Mouse (Mus musculus) lung, embryonic 15.5 days (tissue): Measurements from ENCODE around the gene Trub1. TPM values are rescaled to one million over a fixed set of nuclear protein-coding genes. Genes with fewer than 3 reads are reported as not detected.

Experiments
- ATAC-seq: fragments of 200-750 bp; cut with Nextera tagmentation; 2 replicates; pipeline ENCODE4 v1.8.0; 2017; ENCODE audit warnings: moderate number of reproducible peaks, borderline replicate concordance; ENCODE audit not compliant: low FRiP score, low TSS enrichment; ENCODE audit errors: extremely low read depth
- H3K27ac ChIP-seq: fragments of 300-500 bp; sonication (generic); 2 replicates; pipeline ENCODE4 v1.5.1; 2015; ENCODE audit warnings: moderate library complexity, mild to moderate bottlenecking, inconsistent platforms
- H3K27me3 ChIP-seq: fragments of 300-500 bp; sonication (generic); 2 replicates; pipeline ENCODE4 v1.6.1; 2015; ENCODE audit warnings: inconsistent platforms
- H3K36me3 ChIP-seq: fragments of 300-500 bp; sonication (generic); 2 replicates; pipeline ENCODE4 v1.6.1; 2015; ENCODE audit warnings: inconsistent platforms
- H3K4me1 ChIP-seq: fragments of 300-500 bp; sonication (generic); 2 replicates; pipeline ENCODE4 v1.6.1; 2015; ENCODE audit warnings: inconsistent platforms
- H3K4me2 ChIP-seq: fragments of 300-500 bp; sonication (generic); 2 replicates; pipeline ENCODE4 v1.6.1; 2015; ENCODE audit warnings: inconsistent platforms, mild to moderate bottlenecking, moderate library complexity
- H3K4me3 ChIP-seq: fragments of 300-500 bp; sonication (generic); 2 replicates; pipeline ENCODE4 v1.5.1; 2015; ENCODE audit warnings: mild to moderate bottlenecking, inconsistent platforms
- H3K9ac ChIP-seq: fragments of 300-500 bp; sonication (generic); 2 replicates; pipeline ENCODE4 v1.6.1; 2015; ENCODE audit warnings: inconsistent platforms
- H3K9me3 ChIP-seq: fragments of 300-500 bp; sonication (generic); 2 replicates; pipeline ENCODE4 v1.6.1; 2016; ENCODE audit warnings: inconsistent platforms
- WGBS: fragments of 180-500 bp; shearing (Covaris S2); methylation state at CpG from one replicate; pipeline ENCODE4 v1.1.7; 2015; 5-methylcytosine and 5-hydroxymethylcytosine counted together
- polyA plus RNA-seq: library from polyadenylated mRNA; unstranded; fragments of >200 nt; fragmentation: Nextera tagmentation; extraction: Ambion mirVana; gene quantifications from 2 replicates; pipeline ENCODE4 v1.2.1, GENCODE M21; 2015

Trub1 gene
- polyA plus RNA-seq = 23.7 and 24.3 TPM in 2 replicates

DNA sequence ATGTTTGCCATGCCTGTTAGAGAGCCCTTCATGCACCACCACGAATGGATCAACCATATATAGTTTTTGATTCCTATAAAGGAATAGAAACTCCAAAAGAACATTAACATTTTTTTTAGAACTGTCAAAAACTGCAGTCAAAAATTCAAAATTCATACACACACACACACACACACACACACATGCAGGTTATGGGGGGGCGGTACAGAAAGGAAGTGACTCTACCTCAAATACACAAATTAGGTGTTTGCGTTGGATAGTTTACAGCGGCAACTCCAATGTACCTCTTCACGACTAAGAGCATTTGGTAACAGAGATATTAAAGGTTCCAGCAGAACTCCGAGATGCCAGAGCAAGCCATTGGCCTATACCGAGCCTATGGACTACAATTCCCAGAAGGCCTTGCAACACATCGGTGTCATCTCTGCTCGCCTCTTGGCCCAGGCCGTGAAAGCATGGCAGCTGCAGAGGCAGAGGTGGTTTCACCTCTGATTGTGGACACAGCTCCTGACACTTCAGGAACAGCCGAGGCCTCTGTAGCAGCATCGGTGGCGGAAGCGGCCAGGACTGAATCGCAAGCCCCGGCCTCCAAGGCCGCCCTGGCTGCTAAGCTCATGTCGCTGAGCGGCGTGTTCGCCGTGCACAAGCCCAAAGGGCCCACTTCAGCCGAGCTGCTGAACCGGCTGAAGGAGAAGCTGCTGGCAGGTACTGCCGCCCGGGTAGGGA lies at the start of gene Trub1:
Gene Trub1 (plus strand): TSS at position 421 of the 726 bp plus-strand sequence.
- peak within 1 kb of the TSS; percentile 96 for H3K4me3 ChIP-seq
- no peaks in the 10 kb centered on the region for H3K9me3 ChIP-seq
- H3K4me2 ChIP-seq = peak within 1 kb of the TSS; percentile 60
- peak within 1 kb of the TSS; percentile 67 for H3K27ac ChIP-seq
- peak; percentile 95 for ATAC-seq
- peak within 1 kb of the TSS; percentile 74 for H3K9ac ChIP-seq
- 4% methylated on average over 26 of the region's 26 CpGs for WGBS
- H3K36me3 ChIP-seq = no peaks in the 10 kb centered on the region
- peaks cover 10% of the 10 kb centered on the region for H3K4me1 ChIP-seq
- H3K27me3 ChIP-seq = no peaks in the 10 kb centered on the region

DNA sequence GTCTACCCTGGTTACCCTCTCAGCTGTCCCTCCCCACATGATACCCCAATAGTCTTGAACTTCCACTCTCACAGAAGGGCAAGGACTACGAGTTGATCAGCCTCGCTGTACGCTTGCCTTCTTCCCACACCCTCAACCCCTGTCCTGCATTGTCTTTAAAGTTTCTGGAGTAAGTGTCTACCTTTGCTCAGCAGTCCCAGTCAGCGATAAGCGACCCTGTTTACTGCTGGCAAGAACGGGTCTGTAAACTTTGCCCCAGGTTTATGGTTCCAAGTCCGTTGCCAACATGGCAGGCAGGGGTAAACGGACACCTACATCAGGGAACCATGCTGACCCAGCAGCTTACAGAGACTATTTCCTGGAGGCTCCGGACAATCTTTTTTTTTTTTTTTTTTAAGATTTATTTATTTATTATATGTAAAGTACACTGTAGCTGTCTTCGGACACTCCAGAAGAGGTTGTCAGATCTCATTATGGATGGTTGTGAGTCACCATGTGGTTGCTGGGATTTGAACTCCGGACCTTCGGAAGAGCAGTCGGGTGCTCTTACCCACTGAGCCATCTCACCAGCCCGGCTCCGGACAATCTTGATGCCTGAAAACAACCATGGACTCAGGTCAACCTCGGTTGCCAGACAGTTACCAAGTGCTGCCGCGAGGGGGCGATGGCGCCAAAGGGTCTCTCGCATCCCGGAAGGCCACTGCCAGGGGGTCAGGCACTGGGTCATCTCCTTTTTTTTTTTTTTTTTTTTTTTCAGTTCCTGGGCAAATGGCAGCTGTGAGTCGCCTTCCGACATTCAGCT lies 48.8 kb upstream of the Trub1 start:
- Histone ChIP-seq H3K4me1 (peaks cover 25% of the 10 kb centered on the region), H3K4me3 (no peak overlapping the region), H3K9me3 (no peaks in the 10 kb centered on the region), H3K4me2 (peak overlapping the region; percentile 40), H3K9ac (no peak overlapping the region), H3K27me3 (no peaks in the 10 kb centered on the region), H3K27ac (no peak overlapping the region), H3K36me3 (no peaks in the 10 kb centered on the region)
- WGBS = 9% methylated on average over 24 of the region's 24 CpGs
- ATAC-seq = peak; percentile 36; the same call in 1 of the 2 replicates

DNA sequence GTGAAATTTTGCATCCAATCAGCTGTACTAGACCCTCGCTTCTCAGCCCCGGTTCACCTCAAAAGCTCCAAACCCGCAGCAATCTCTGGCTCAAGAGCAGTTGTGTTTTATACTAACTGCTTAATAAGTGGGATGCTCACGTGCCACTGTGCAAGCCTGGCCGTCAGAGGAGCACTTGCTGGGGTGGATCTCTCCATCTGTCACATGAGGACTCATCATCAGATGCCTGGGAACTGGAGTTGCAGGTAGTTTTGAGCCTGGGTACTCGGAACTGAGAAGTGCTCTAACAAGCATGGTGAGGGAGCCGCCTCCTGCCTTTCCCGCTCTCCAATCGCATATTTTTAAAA lies 48.2 kb upstream of the Trub1 start:
- no peak overlapping the region; the same call in 1 of the 2 replicates for H3K27ac ChIP-seq
- no peaks in the 10 kb centered on the region for H3K36me3 ChIP-seq
- 13% methylated on average over 9 of the region's 9 CpGs for WGBS
- peak overlapping the region; percentile 40 for H3K4me2 ChIP-seq
- no peaks in the 10 kb centered on the region for H3K9me3 ChIP-seq
- H3K4me3 ChIP-seq = no peak overlapping the region
- peaks cover 25% of the 10 kb centered on the region for H3K4me1 ChIP-seq
- H3K9ac ChIP-seq = no peak overlapping the region
- H3K27me3 ChIP-seq = no peaks in the 10 kb centered on the region
- ATAC-seq = peak; percentile 25; the same call in 1 of the 2 replicates

DNA sequence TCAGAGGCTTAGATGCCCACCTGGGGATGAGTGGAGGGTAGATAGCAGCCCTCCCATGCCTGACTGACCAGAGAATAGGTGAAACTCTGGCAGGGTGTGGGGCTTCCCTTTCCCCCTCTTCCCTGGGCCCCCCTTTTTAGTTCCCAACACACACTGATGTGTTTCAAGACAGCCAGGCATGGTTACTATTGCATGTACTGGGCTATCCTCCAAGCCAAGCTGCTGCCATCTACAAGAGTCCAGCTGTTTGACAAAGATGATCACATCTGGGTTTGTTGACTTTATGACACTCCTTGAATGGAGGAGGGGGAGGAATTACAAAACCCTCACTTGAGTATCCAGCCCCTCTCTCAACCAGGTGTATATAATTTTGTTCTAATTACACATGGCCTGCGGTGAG lies 44.8 kb upstream of the Trub1 start:
- no peaks in the 10 kb centered on the region for H3K27me3 ChIP-seq
- no peak overlapping the region for H3K4me2 ChIP-seq
- H3K4me1 ChIP-seq = peaks cover 42% of the 10 kb centered on the region
- no peaks in the 10 kb centered on the region for H3K9me3 ChIP-seq
- 81% methylated on average over 1 of the region's 1 CpGs for WGBS
- H3K27ac ChIP-seq = no peak overlapping the region
- H3K36me3 ChIP-seq = no peaks in the 10 kb centered on the region
- ATAC-seq = peak; percentile 60; the same call in 1 of the 2 replicates
- H3K4me3 ChIP-seq = no peak overlapping the region
- no peak overlapping the region for H3K9ac ChIP-seq

DNA sequence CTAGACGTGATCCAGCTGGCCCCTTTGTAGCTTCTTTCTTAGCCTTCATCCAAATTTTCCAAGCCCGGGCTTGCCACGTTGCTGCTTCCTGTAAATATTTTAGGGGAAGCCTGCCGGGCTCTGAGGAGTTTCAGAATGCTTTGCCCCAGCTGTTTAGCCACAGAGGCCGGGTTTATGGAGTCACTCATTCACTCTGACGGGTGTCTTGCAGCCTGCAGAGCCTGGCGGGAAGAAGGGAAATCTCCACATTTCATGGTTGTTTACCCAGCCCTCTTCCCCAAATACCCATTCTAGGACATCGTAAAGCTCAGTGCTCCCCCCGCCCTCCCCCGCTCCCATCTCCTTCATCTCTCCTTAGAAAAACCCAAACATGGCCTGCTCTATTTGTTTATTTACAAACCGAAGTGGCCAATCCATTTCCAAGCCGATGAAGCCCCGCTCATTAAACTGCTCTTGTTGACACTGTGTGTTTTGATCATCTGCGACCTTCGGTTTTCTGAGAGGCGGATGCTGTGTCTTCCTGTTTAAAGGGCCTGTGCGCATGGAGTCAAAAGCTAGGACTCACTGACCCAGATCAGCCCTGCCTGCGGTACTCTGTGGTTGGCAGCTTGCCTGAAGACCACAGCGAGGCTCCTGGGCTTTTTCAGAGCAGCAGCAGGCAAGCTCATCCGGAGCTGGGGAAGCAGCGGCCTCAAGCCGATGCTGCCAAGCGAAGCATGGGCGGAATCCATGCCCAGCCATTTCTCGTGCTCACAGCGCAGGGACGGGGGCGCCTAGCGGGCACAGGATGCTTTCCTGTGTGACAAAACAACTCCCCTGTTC lies 41.1 kb upstream of the Trub1 start:
- peak overlapping the region; percentile 50 for H3K4me2 ChIP-seq
- peaks cover 32% of the 10 kb centered on the region for H3K4me1 ChIP-seq
- H3K27me3 ChIP-seq = no peaks in the 10 kb centered on the region
- H3K36me3 ChIP-seq = no peaks in the 10 kb centered on the region
- ATAC-seq = peak; percentile 76
- no peaks in the 10 kb centered on the region for H3K9me3 ChIP-seq
- H3K27ac ChIP-seq = peak overlapping the region; percentile 91
- H3K9ac ChIP-seq = peak overlapping the region; percentile 25; the same call in 1 of the 2 replicates
- H3K4me3 ChIP-seq = peak overlapping the region; percentile 18; the same call in 1 of the 2 replicates
- 9% methylated on average over 29 of the region's 29 CpGs for WGBS

DNA sequence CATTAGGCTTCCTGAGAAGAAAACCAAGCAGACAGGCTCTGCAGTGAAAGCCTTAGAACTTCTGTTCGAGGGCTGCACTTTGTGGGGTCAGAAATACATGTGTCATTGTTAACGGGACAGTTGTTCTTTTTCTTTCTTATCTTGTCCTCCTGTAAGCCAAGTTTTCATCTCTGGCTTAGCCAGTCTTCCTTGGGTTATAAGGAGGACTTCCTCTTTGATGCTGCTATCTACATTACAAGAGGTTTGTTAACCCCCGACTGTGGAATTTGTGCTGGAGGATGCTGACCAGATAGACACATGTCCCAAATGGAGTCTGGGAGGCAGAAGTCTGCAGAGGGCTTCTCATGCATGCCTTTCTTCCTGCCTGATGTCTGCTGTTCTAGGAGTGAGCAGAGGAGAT lies 39.5 kb upstream of the Trub1 start:
- Histone ChIP-seq H3K4me2 (no peak overlapping the region), H3K4me1 (peaks cover 29% of the 10 kb centered on the region), H3K4me3 (no peak overlapping the region), H3K36me3 (no peaks in the 10 kb centered on the region), H3K27me3 (no peaks in the 10 kb centered on the region), H3K9me3 (no peaks in the 10 kb centered on the region), H3K27ac (no peak overlapping the region), H3K9ac (no peak overlapping the region)
- ATAC-seq = no peak
- WGBS = 32% methylated on average over 3 of the region's 3 CpGs

DNA sequence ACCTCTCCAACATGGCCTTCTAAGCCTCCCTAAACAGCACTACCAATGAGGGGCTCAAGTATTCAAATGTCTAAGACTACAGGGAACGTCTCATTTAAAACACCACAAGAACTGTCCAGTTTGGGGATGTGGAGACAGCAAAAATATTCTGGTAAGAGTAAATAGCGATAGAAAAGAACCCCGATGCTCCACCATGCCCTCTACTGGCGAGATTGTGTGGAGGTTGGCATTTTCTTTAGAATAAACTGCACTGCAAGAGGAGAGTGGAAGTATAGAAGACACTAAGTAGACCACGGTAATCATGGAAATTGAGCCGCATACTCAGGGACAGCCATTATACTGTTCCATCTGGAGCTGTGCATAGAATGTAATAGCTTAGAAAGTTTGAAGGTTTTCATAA lies 38.8 kb upstream of the Trub1 start:
- 87% methylated on average over 6 of the region's 6 CpGs for WGBS
- H3K27me3 ChIP-seq = no peaks in the 10 kb centered on the region
- H3K4me2 ChIP-seq = no peak overlapping the region
- no peak overlapping the region for H3K27ac ChIP-seq
- H3K9ac ChIP-seq = no peak overlapping the region
- H3K4me1 ChIP-seq = peaks cover 25% of the 10 kb centered on the region
- no peak overlapping the region for H3K4me3 ChIP-seq
- H3K36me3 ChIP-seq = no peaks in the 10 kb centered on the region
- H3K9me3 ChIP-seq = no peaks in the 10 kb centered on the region
- ATAC-seq = no peak

DNA sequence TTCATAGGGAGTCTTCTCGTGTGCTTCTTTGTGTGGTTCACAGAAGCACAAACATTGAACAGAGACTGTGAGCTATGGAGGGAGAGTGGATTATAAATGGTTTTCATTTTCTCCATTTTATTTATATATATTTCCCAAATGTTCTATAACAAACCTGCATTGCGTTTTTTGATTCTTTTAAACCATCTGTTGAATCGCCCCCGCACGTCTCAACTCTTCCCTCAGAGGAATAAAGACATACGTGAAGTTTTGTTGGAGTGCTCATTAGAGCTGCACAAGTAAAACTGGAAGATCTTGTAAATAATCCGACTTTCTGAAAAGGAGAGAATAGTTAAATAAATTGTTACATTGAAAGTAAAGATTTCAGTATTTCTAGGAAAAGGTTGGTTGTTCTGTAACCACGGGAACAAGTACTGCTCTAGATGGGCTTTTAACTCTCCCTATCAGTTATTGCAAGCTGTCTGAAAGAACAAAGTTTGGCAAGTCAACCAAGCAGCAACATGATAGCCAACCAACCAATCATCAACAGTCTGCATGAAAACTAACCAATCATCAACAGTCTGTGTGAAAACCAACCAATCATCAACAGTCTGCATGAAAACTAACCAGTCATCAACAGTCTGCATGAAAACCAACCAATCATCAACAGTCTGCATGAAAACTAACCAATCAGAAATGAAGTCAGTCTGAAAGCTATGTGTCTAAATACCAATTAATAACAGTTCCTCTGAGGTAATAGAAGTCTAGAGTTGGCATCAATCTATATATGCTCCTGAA lies 37.5 kb upstream of the Trub1 start:
- Histone ChIP-seq H3K4me1 (peaks cover 25% of the 10 kb centered on the region), H3K36me3 (no peaks in the 10 kb centered on the region), H3K27ac (no peak overlapping the region), H3K9ac (no peak overlapping the region), H3K27me3 (no peaks in the 10 kb centered on the region), H3K4me3 (no peak overlapping the region), H3K9me3 (no peaks in the 10 kb centered on the region), H3K4me2 (no peak overlapping the region)
- ATAC-seq = no peak
- 89% methylated on average over 8 of the region's 8 CpGs for WGBS

- H3K27ac ChIP-seq = no peak overlapping the region; the same call in 1 of the 2 replicates
Measured at GRCm38 (mm10) chr19:57417800-57418580, 34.7 kb upstream of the Trub1 start.

GRCm38 (mm10) chr19:57423402-57423801 lies 29.3 kb upstream of the Trub1 start:
- Histone ChIP-seq H3K9me3 (no peaks in the 10 kb centered on the region), H3K27me3 (no peaks in the 10 kb centered on the region), H3K4me3 (no peak overlapping the region), H3K27ac (no peak overlapping the region), H3K4me2 (no peak overlapping the region), H3K4me1 (peaks cover 6% of the 10 kb centered on the region), H3K9ac (no peak overlapping the region), H3K36me3 (no peaks in the 10 kb centered on the region)
- WGBS = 20% methylated on average over 3 of the region's 3 CpGs
- no peak for ATAC-seq

More at GRCm38 (mm10) chr19:57417800-57418580, 34.7 kb upstream of the Trub1 start:
- H3K4me2 ChIP-seq = peak overlapping the region; percentile 52
- no peak for ATAC-seq
- H3K36me3 ChIP-seq = no peaks in the 10 kb centered on the region
- H3K4me1 ChIP-seq = peaks cover 9% of the 10 kb centered on the region
- 23% methylated on average over 17 of the region's 17 CpGs for WGBS
- no peak overlapping the region for H3K9ac ChIP-seq
- no peaks in the 10 kb centered on the region for H3K9me3 ChIP-seq
- peak overlapping the region; percentile 20 for H3K4me3 ChIP-seq
- no peaks in the 10 kb centered on the region for H3K27me3 ChIP-seq
